Mouse (Mus musculus) kidney, adult 18-20 months (tissue): ENCODE data around the gene C2cd6.
A peak's percentile ranks its signal among the peaks of the same experiment; 100 is the strongest.

Source experiments
- DNase-seq: peaks from one replicate; pipeline ENCODE4 v3.0.0; 2021

C2cd6 gene

GRCm38 (mm10) chr1:59094705-59095104 lies at the start of gene C2cd6:
Gene C2cd6 (minus strand): TSS chr1:59094900.
- DNase-seq, result no peak

GRCm38 (mm10) chr1:59142809-59143208 lies 48.1 kb upstream of the C2cd6 start:
- peak; percentile 82 for DNase-seq

- DNase-seq, result no peak
These were observed 39.7 kb upstream of the C2cd6 start for GRCm38 (mm10) chr1:59134419-59134818.

DNA sequence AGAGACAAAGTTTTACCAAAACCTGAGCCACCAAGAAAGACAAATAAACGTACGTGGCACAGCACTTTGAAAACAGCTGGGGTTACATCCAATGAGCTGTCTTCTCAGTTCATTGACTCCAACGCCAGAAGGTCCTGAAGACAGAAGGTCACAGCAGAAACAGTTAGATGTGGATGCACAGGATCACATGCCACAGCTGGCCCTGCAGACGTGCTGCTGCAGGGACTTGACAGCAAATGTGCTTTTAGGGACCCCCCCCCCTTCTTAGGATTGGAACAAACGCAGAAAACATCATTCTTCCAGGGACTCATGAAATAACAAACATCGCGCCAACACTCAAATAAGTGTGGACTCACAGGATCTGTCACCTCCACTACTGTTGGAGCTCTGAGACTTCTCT lies 34.2 kb upstream of the C2cd6 start:
- DNase-seq, result no peak

DNA sequence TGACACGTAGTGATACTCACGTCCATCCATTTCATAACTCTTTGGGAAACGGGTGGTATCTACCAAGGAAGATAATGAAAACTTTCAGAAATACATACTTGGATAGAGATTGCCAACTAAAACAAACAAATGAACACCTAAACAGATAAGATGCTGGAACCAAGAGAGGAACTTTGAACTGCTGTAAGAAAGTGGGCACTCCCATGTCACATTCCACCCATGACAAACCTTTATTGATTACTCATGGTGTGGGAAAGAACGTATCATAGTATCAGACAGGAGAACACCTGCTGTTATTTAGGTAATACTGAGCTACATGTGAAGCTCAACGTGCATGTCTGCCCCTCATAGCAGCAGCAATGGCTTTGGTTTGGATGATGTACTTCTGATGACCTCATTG lies 30.9 kb upstream of the C2cd6 start:
- no peak for DNase-seq

DNA sequence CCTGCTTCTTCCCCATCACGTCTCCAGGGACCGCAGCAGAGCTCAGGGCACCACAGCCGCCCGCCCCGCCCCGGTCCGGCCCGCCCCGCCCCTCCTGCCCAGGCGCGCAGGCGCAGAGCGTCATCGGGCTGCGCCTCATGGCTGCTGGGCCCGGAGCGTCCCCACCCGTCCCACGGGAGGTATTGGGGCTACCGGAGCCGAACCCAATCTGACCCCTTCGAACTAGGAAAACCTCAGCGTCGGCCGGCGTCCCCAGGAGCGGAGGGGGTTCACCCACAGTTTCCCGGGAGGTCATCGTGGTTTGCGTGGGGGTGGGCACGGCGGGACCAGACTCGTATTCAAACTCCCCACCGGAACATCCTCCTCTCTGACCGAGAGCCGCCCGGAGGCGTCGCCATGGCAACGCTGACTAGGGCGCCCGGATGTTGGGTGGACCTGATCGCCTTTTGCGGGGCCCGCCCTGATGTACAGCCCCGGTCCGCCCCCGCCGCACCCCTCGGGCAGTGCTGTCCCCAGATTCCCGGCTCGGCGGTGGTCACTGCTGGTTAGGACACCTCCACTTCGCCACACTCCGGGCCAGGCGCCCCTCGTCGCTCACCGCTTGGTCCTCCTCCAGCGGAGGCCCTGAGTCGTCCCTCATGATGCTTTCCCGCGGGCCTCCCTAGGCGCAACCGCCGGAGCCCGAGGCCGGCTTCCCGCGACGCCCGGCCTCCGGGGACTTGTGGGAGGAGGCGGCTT lies 25.2 kb upstream of the C2cd6 start, which contains the start of gene Tmem237:
Tmem237 (minus strand) TSS at position 689 of the 738 bp plus-strand sequence.
- peak; percentile 91 for DNase-seq

GRCm38 (mm10) chr1:59110524-59110923 lies 15.8 kb upstream of the C2cd6 start:
- peak; percentile 36 for DNase-seq

- DNase-seq, result peak; percentile 37
These were observed 7.4 kb upstream of the C2cd6 start for GRCm38 (mm10) chr1:59102071-59102470.

GRCm38 (mm10) chr1:59101020-59101419 lies 6.3 kb upstream of the C2cd6 start:
- no peak for DNase-seq

DNA sequence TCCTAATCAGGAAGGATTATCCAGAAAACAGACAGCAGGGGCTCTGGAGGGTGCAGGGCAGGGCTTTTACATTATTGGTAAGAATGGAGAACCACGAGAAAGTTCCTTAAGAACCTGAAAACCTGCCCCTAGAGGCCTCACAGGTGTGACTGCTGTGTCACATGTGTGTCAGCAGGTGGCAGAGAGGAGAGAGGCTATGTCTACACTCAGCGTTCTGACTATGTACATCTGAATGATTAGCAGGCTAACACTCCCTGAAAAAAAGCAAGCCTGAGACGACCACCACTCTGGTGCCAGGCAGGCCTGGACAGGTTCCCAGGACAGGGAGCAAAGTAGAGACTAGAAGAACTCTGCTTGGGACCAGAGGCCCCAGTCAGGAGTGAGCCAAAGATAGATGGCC lies 23.8 kb downstream of the C2cd6 start:
- peak; percentile 39 for DNase-seq

DNA sequence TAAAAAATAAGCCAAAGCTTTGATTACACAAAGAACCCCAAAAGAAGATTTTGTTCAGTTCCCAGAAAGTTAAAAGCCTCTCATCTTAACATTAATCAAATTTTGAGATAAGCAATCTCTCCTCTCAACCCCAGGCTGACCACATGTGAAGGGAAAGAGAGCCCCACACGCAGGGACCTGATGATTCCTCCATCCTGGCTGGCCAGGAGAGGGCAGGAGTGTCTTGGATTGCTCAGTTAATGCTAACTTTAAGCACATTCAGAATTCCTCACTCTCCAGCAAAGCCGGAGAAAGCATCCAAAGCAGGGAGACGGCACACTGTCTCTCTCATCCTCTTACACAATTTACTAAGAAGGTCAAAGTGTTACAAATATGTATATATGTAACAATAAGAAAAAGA lies 26.7 kb downstream of the C2cd6 start:
- DNase-seq, result peak; percentile 45

DNA sequence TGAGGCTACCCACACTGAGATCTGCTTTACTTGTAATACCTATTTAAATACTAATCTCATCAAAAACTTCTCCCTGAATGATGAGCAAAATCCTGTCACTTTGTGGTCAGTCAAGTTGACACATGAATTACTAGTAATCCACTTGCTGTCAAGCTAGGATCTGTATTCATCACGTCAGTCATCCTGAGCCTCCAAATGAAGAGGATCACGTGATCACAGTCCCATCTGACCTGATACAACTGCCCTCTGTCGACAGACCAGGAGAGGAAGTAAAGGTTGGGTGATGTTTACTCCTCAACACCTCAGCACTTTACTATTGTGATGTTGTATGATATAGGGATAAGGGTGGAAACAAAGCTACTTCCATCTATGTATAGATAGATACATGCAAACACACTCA lies 31.0 kb downstream of the C2cd6 start:
- no peak for DNase-seq

DNA sequence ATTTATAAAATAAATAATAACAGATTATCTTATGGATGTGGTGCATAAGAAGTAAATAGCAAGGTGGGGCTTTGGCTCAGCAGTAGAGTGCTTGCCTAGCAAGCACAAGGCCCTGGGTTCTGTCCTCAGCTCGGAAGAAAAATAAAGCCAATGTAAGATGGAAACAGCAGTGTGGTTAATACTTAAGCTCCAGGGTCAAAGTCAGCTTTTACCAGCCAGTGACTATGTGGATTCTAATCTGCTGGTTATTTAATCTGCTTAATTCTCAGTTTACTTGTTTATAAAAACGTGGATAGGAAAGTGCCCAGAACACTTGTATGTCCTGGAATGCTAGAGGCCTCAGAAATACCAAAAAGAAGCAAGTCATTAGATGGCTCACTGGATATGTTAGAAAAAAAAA lies 37.7 kb downstream of the C2cd6 start:
- peak; percentile 7 for DNase-seq

DNA sequence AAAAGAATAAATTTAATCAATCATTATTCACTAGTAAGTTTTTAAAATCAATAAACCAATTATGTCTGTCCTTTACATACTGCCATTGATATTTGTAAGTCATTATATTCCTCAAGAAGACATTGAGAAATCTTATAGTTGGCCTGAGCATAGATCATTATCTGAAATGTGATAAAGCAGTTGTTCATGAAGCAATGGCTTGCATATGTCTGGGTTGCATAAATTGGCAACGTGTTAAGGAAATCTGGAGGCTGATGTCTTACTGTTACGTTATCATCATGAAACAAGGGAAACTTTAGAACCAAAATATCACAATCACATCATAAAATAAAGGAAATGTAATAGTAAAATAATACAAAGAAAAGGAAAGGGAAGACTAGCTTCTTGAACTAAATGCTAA lies 43.4 kb downstream of the C2cd6 start:
- no peak for DNase-seq

DNA sequence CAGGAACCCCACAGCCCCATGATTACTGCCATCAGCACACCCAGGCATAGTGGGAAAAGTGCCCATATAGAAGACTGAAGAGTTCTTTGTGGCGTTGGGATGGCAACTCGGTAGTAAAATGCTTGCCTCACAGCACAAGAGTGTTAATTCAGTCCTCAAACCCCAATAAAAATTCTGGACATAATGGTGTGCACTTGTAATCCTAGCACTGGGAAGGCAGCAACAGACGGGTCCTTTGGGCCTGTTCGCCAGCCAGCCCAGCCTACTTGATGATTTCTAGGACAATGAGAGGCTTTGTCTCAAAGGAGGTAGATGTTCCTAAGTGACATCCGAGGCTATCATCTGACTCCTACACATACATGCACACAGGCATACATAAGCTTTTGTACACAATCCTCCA lies 57.0 kb downstream of the C2cd6 start:
- DNase-seq, result no peak

- peak; percentile 31 for DNase-seq
These were observed 73.1 kb downstream of the C2cd6 start for GRCm38 (mm10) chr1:59021556-59021955.

GRCm38 (mm10) chr1:59009250-59009649 lies 85.5 kb downstream of the C2cd6 start:
- peak; percentile 20 for DNase-seq
